9 mouse cellular contexts compared by ENCODE assay signal in the genomic region with DNA sequence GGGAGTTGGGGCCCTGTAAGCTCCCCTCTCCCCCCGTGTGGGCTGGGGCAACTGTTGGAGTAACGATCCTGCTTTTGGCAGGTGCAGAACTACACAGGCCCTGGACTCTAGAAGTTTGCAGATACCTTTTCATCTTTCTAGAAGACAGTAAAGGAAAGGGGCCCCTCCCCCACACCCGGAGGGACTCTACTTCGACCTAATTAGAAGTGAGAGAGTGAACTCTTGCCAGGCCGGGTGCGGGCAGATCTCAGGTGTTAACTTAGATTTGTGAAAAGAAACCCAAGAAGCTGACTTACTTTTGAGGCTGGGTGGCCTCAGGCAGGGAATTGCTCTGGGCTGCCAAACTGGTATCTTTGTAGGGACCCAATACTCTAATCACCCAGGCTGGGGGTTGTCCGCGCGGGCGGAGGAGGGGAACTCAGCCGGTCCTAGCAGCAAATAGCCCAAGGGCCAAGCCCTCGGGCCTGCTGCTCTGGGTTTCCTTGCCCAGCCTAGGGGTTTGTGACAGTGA. TPM values are rescaled to one million over a fixed set of nuclear protein-coding genes. Genes with fewer than 3 reads are reported as not detected.
DNase-seq lines count a peak whose midpoint lies in the region; ATAC-seq and TF ChIP-seq lines count a peak whose summit lies in the region.
"Had no signal": no experiment of that assay in that cellular context is flagged by ENCODE, and none has a peak within 500 bp of the region (broad histone marks: within the 10 kb centered on the region; RNA-seq: fewer than 3 reads in every experiment).

No protein-coding gene starts in this region.

- TF ChIP-seq POLR2A in embryonic fibroblast, embryonic 13.5 days (IDR thresholded peaks at IDR 0.05; ENCODE audit: low read depth, low read length), result no peak
- no peak for TF ChIP-seq POLR2A in olfactory bulb, adult 2 months (IDR thresholded peaks at IDR 0.05; ENCODE audit: insufficient read depth, low read depth, low read length)

- H3K9me3 ChIP-seq in intestine, embryonic 15.5 days, result no peaks in the 10 kb centered on the region
- H3K9me3 ChIP-seq in liver, embryonic 13.5 days (replicated peaks), result no peaks in the 10 kb centered on the region

- H3K4me1 ChIP-seq in embryonic fibroblast, embryonic 13.5 days (ENCODE audit: control insufficient read depth, insufficient read depth, low read length), result no peaks in the 10 kb centered on the region
- H3K4me1 ChIP-seq in intestine, embryonic 15.5 days (replicated peaks), result peaks cover 31% of the 10 kb centered on the region
- H3K4me1 ChIP-seq in liver, embryonic 13.5 days (replicated peaks), result peaks cover 12% of the 10 kb centered on the region
- peaks cover 21% of the 10 kb centered on the region for H3K4me1 ChIP-seq in olfactory bulb, adult 2 months (ENCODE audit: control insufficient read depth, insufficient read depth, low read length)

- peak; percentile 18; the same call in 1 of the 2 replicates for ATAC-seq in intestine, embryonic 15.5 days
- no peak for ATAC-seq in liver, embryonic 13.5 days (ENCODE audit: low read depth)

- no peaks in the 10 kb centered on the region for H3K27me3 ChIP-seq in intestine, embryonic 15.5 days (replicated peaks)
- peaks cover 68% of the 10 kb centered on the region for H3K27me3 ChIP-seq in liver, embryonic 13.5 days

- peak overlapping the region; percentile 59 for H3K27ac ChIP-seq in gastrocnemius, adult 2 months
- no peak overlapping the region for H3K27ac ChIP-seq in embryonic fibroblast, embryonic 13.5 days (ENCODE audit: insufficient read depth, low read length)
- H3K27ac ChIP-seq in intestine, embryonic 15.5 days, result peak overlapping the region; percentile 96
- H3K27ac ChIP-seq in liver, embryonic 13.5 days, result 0 out of 2 replicates have a peak overlapping the region, but pooled peaks have one; percentile 79
- no peak overlapping the region for H3K27ac ChIP-seq in olfactory bulb, adult 2 months (ENCODE audit: insufficient read depth, low read depth, low read length)

- no peak for DNase-seq in gastrocnemius, adult 2 months
- DNase-seq in gastrocnemius, postnatal 36 days, result no peak
- peak; percentile 54 for DNase-seq in adrenal gland, postnatal 10 days
- no peak for DNase-seq in liver, embryonic 13.5 days
- no peak for DNase-seq in spleen, postnatal 14 days (ENCODE audit: low spot score in 2 of 2)

- H3K36me3 ChIP-seq in intestine, embryonic 15.5 days, result peaks cover 1% of the 10 kb centered on the region; the same call in 1 of the 2 replicates
- peaks cover 9% of the 10 kb centered on the region; the same call in 1 of the 2 replicates for H3K36me3 ChIP-seq in liver, embryonic 13.5 days

- peak overlapping the region; percentile 93 for H3K4me2 ChIP-seq in intestine, embryonic 15.5 days (replicated peaks)
- peak overlapping the region; percentile 61 for H3K4me2 ChIP-seq in liver, embryonic 13.5 days

- intact Hi-C loops in gastrocnemius, adult 2 months (cut with DNase I), result loop anchor here (10.0 kb wide), 1 partner anchor 238 kb away; no protein-coding TSS in a partner anchor
- intact Hi-C loops in gastrocnemius, postnatal 36 days (cut with DNase I), result no loop called here

- 6% methylated on average over 12 of the region's 12 CpGs for WGBS in intestine, embryonic 15.5 days
- WGBS in liver, embryonic 13.5 days (ENCODE audit: insufficient replicate concordance), result 14% methylated on average over 12 of the region's 12 CpGs
- WGBS in olfactory bulb, adult 2 months, result 19% methylated on average over 12 of the region's 12 CpGs

- no peak for TF ChIP-seq CTCF in gastrocnemius, adult 2 months (IDR thresholded peaks at IDR 0.05)
- no peak for TF ChIP-seq CTCF in embryonic fibroblast, embryonic 13.5 days (IDR thresholded peaks at IDR 0.05; ENCODE audit: borderline replicate concordance, insufficient read depth, low read length)
- TF ChIP-seq CTCF in olfactory bulb, adult 2 months (IDR thresholded peaks at IDR 0.05; ENCODE audit: insufficient read depth, low read depth, low read length), result no peak

- H3K9ac ChIP-seq in intestine, embryonic 15.5 days, result peak overlapping the region; percentile 77
- H3K9ac ChIP-seq in liver, embryonic 13.5 days, result peak overlapping the region; percentile 64; the same call in 1 of the 2 replicates

- peak overlapping the region; percentile 87 for H3K4me3 ChIP-seq in gastrocnemius, adult 2 months
- peak overlapping the region; percentile 57 for H3K4me3 ChIP-seq in embryonic fibroblast, embryonic 13.5 days (ENCODE audit: insufficient read depth, low read length)
- H3K4me3 ChIP-seq in intestine, embryonic 15.5 days (replicated peaks), result peak overlapping the region; percentile 83
- peak overlapping the region; percentile 59 for H3K4me3 ChIP-seq in liver, embryonic 13.5 days (replicated peaks)
- H3K4me3 ChIP-seq in olfactory bulb, adult 2 months (ENCODE audit: insufficient read depth, low read depth, low read length), result peak overlapping the region; percentile 73

RNA-seq across cellular contexts. Expression of a gene that starts 1.4 kb away (rescaled TPM):
- under 1 TPM; 0.46 to 0.53 TPM for total RNA-seq in gastrocnemius, adult 2 months (2021)
- total RNA-seq in gastrocnemius, postnatal 36 days (2021), result 1 to 10 TPM in 1 of 2 experiments, under 1 TPM in 1; 0.74 to 1.1 TPM
- total RNA-seq in adrenal gland, postnatal 10 days (2021), result 1 to 10 TPM; 5.5 to 7.7 TPM
- polyA plus RNA-seq in embryonic fibroblast, embryonic 13.5 days (2011; ENCODE audit: insufficient read length, low read depth, missing spikeins), result 3.6 and 8.2 TPM in 2 replicates
- polyA plus RNA-seq in intestine, embryonic 15.5 days (2015; fragmentation: Nextera tagmentation; extraction: Ambion mirVana), result 6.5 and 6.8 TPM in 2 replicates
- 0.98 and 1.4 TPM in 2 replicates for polyA plus RNA-seq in liver, embryonic 13.5 days (2015; fragmentation: Nextera tagmentation; extraction: Ambion mirVana)
- polyA plus RNA-seq in olfactory bulb, adult 2 months (2012; ENCODE audit: insufficient read depth, insufficient read length, low replicate concordance, missing spikeins), result not detected in 2 replicates
- total RNA-seq: common myeloid progenitor, adult 5-6 weeks had no signal

Comparison
In these comparisons a context has a peak if more than half of its experiments do, and no peak if none do; other contexts are left out.
1. H3K27ac ChIP-seq: peak in gastrocnemius, adult 2 months (single experiment), intestine, embryonic 15.5 days (single experiment) and liver, embryonic 13.5 days (single experiment); none in embryonic fibroblast, embryonic 13.5 days (single experiment) and olfactory bulb, adult 2 months (single experiment).
2. Peak in every context shown above with its lines, with median percentiles within 50 percentile points of each other: H3K4me3 ChIP-seq.